Mouse (Mus musculus) ZHBTc4 (cell line): ENCODE results near the gene 4930470P17Rik.

Experiments used
- DNase-seq: peaks from one replicate; pipeline ENCODE4 v3.0.0-alpha.2; 2011; ENCODE audit warnings: low read depth, low spot score

Gene 4930470P17Rik

DNA sequence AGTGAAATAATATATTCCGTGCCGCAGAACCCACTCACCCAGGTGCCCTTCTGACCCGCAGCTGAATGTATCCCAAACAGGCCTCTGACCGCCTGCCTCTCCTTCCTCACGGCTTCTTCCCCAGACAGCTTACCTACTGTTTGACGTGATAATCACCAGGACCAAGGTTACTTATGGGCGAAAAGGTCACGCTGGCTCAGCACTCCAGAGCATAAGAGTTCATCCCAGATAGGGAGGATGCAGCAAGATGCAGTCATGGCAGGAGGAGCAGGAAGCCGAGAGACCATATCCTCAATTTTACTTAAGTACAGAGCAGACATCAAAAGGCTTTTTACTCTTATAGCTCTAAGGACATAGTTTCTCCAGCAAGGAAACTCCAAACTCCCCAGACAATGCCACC is at the start of gene 4930470P17Rik:
TSS of gene 4930470P17Rik (minus strand) at position 101 of the 400 bp plus-strand sequence.
- DNase-seq: peak; percentile 21

DNA sequence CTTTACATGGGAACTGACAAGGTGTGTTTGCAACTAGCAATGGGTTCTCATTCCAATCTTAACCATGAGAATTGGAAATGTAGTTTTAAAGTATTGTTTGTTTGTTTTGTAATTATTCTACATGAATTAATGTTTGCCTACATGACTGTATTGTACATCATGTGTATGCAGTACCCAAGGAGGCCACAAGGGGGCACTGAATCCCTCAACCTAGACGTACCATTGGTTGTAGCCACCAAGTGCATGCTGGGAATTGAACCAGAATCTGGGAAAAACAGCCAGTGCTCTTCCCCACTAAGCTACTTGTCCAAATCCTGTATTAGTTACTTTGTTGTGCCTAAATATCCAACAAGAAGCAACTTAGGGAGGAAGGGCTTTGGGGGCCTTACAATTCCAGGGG is 49.7 kb upstream of the 4930470P17Rik start:
- DNase-seq: peak; percentile 63

DNA sequence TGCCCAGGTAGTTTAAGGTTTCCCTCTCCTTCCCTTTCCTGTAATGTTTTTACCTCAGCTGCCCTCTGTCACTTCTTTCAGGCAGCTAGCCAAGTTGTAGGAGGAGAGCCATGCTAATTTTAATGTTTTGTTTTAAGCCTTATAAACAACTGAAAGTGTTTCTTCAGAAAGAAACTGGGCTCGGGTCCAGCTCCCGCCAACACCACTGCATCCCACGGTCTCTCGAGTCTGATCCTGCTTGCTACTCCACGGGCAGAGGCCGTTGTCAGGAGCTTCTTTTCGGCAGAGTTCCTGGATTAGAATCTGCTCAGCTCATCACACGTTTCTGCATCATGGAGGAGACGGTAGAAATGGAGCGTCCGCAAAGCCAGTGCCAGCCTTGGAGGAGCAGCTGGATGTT is 46.7 kb upstream of the 4930470P17Rik start:
- no peak for DNase-seq

DNA sequence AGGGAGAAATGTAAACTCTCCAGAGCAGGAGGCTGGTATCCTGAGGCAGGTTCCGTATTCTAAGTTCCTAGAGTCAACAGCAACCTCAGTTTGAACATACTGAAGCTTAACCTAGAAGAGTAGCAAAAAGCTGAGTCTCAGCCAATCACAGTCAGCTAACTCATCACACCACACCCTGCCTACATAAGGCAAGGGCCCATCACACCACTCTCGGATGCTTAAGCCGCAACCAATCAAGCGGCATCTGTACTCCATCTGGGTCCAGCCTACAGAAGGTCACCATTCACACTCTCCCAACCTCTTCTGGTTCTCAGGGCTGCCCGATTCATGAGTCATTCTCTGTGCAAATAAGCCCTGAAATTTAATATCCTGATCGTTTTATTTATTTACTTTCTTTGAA is 44.4 kb upstream of the 4930470P17Rik start:
- no peak for DNase-seq

DNA sequence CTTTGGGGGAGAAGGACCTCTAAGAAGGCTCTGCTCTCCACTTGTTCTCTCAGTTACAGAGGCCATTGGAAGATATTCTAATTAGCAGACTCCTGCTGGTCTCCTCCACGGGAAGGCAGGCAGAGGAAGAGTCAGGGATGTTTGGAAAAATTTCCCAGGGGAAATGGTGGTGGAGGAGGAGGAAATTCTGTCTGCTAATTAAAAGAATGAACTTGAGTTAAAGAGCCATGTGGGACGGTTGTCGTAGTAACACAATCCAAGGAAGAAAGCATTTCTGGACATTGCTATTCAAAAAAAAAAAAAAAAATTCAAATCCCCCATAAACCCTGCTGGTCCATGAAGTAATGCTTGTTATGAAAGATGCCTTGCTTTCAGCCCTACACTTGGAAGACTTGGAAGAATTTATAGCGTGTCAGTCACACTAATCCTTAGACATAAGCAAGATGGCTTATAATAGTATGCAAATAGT is 40.6 kb upstream of the 4930470P17Rik start:
- no peak for DNase-seq

DNA sequence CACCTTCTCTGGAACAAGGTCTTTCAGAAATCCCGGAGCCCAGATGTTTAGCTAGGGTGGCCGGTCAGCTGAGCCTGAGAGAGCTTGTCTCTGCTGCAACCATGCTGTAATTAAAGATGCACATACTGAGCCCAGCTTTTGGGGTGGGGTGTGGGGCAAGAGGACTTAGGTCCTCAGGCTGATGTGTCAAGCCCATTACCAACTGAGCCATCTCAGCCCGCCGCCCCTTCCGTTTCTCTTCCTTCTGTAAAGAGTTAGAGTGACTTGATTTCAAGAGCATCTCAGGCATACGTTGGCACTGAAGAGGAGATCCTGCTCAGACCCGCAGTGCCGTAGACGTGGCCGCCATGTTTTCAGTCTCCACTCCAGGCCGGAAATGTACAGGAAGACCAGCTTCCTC is 38.5 kb upstream of the 4930470P17Rik start:
- DNase-seq: peak; percentile 31

DNA sequence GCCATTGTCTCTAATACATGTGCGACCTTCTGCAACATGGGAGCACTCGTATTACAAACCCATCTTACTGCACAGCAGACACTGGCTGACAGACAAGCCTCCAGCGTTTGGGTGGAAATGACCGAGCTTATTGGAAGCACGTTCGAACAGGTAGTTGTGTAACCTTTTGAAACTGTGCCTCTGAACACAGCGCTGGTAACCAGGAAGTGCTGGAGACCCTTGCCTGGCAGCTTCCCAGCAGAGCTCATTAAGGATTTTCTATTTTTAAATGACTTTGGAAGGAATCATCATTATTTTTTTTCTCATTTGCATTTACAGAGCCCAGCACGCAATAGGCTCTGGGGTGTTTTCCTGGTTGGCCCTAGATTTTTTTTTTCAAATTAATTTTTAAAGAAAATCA is 36.9 kb upstream of the 4930470P17Rik start:
- DNase-seq: no peak

DNA sequence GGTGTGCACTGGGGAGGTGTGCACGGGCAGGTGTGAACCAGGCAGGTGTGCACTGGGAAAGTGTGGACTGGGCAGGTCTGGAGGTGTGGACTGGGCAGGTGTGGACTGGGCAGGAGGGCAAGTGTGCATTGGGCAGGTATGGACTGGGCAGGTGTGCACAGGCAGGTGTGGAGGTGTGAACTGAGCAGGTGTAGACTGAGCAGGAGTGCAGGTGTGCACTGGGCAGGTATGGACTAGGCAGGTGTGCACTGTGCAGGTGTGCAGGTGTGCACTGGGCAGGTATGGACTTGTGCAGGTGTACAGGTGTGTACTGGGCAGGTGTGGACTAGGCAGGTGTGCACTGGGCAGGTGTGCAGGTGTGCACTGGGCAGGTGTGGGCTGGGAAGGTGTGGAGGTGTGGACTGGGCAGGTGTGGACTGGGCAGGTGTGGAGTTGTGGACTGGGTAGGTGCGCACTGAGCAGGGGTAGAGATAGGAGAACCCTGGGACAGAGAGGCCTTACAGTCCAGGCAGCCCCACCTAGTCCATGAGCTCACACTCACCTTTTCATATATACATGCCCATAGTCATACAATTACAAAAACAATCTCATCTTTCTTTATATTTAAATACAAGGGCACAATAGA is 31.3 kb upstream of the 4930470P17Rik start:
- no peak for DNase-seq

DNA sequence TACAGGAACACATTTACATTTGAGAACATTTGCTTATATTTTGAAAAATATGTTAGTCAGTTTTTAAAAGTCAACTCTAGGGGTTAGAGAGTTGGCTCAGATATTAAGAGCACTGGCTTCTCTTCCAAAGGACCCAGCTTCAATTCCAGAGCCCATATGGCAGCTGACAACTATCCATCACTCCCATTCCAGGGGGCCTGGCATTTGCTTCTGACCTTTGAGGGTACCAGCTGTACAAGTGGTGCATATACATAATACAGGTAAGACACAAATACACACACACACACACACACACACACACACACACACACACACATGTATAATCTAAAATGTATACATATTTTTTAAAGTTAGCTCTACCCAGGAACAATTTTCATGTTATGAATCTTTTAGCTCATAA is 30.6 kb upstream of the 4930470P17Rik start:
- DNase-seq: no peak

DNA sequence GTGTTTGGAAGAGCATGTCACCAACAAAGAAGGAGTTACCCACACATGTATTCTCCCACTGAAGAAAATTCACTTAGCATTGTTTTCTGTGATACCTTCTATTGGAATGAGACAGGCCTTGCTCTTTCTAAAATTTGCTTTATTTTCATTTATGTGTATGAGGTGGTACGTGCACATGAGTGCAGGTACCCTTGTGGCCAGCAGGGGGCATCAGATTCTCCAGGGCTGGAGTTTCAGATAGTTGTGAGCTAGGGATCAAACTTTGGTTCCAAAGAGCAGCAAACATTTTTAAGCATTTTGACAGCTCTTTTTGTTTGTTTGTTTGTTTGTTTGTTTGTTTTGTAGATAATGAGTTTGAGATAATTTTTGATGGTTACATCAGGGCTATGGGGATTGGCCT is 29.6 kb upstream of the 4930470P17Rik start:
- peak; percentile 36 for DNase-seq

DNA sequence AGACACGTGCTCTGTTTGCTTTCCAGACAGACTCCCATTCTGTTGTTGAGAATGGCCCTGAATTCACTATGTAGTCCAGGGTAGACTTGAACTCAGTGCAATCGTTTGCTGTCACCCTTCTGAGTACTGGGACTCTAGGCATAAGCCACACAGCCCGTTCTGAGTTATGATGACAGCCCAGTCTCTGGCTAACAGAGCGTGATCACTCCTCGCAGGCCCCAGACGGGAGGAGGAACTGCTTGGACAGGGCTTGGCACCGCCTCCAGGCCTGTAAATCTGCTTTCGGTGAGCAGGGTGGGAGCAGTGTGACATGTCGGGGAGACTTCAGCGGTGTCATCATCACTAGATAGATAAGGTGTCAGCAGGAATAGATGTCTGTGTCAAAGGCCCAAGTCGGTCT is 28.7 kb upstream of the 4930470P17Rik start:
- DNase-seq: no peak

DNA sequence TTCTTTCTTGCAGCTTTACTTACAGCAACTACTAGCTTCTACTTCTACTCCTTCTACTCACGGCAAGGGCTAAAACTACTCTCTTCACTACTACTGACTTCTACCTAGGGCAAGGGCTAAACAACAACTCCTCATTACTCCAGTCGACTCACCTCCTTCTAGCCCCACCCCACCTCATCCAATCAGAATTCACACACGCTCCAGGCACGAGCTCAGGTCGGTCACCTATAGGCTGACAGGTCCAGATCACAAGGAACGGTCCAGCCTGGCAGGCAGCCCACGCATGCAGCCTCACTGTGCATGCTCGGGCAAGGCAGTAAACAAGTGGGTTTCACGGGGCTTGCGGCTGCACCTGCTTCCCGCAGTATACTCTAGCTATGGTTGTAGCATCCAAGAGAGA is 26.2 kb upstream of the 4930470P17Rik start:
- DNase-seq: peak; percentile 85

DNA sequence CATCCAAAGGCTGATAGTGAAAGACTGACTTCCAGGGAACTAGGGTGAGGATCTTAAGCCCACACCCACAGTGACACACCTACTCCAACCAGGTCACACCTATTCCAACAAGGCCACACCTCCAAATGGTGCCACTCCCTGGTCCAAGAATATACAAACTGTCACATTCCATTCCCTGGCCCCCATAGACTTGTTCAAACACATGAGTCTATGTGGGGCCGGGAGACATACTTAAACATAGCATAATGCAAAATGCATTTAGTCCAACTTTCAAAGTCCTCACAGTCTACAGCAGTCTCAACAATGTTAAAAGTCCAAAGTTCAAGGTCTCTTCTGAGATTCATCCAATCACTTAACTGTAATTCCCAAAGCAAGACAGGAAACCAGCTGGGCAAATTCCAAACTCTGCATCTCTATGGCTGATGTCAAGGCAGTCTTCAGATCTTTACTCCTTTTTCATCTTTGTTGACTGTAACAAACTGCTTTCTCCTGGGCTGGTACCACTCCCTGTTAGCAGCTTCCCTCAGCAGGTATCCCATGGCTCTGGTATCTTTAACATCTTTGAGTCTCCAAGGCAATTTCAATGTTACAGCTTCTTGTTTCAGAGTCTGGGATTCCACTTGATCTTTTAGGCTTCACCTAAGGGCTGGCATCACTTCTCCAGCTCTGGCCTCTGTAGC is 22.5 kb upstream of the 4930470P17Rik start:
- DNase-seq: peak; percentile 67

DNA sequence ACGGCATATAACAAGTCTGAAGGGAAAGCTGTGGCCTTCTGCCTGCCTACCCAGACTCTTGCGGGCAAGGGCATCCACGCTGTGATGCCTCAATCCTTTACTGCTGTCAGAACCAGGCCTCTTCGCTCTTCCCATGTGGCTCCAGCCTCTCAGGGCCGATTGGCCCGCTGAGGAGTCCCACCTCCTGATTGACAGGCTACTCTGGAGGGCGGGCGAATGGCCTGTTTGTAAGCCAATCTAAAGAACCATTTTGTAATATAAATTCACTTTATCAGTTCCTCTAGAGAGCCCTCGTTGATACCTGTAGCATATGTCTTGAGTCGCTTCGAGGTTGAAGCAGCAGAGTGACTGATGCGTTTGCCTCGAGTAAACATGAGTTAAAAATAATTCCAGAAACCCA is 21.2 kb upstream of the 4930470P17Rik start:
- DNase-seq: peak; percentile 65

DNA sequence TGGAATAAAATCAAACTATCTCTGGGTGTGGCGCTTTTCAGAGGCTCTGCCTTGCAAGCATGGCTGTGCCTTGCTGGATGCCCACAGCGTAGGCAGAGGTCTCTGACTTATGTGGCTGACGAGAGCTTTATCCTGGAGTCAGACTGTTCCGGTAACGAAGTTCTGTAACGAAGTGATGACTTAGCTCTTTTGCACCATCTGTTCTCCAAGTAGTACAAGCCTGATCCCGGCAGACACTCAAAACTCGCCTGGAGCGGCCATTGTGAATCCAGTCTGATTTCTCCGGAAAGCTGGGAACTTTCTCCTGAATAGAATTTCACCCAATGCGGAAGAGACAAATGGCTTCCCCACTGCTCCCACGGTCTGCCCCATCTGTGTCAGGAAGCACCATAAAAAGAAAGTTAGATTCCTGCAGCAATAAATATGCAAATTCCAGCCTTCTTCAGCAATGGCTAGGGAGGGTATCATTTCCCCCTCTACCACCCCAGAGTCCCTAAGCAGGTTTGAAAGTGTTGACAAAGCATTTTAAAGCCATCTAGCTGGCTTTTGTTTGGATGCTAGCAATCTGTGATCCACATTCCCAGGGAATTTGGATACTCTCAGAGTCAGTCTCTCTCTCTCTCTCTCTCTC is 17.2 kb upstream of the 4930470P17Rik start:
- DNase-seq: no peak

DNA sequence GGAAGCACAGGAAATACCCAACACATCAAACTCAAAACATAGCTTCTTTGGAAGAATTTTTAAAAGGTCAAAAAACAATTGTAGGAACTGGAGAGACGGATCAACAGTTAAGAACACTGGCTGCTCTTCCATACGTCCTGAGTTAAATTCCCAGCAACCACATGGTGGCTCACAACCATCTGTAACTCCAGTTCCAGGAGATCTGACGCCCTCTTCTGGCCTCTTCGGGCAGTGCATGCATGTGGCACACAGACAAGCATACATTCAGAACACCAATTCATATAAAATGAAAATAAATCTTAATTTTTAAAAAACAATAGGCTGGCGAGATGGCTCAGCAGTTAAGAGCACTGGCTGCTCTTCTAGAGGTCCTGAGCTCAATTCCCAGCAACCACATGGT is 10.0 kb upstream of the 4930470P17Rik start:
- peak; percentile 44 for DNase-seq

DNA sequence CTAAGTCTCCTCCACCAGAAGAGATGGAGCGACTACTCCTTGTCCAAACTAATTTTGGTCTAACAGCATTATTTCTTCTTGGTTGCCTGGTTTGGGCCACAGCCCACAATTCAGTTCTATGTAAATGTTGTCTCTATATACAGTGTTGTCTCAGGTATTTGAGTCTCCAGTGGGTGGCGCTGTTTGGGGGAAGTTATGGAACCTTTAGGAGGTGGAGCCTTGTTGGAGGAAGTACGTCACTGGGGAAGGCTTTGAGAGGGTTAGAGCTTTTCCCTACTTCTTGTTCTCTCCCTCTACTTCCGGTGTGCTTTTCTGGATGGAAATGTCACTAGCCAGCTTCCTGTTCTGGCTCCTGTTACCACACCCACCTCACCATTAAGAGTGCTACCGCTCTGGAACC is 646 bp downstream of the 4930470P17Rik start:
- DNase-seq: peak; percentile 96

DNA sequence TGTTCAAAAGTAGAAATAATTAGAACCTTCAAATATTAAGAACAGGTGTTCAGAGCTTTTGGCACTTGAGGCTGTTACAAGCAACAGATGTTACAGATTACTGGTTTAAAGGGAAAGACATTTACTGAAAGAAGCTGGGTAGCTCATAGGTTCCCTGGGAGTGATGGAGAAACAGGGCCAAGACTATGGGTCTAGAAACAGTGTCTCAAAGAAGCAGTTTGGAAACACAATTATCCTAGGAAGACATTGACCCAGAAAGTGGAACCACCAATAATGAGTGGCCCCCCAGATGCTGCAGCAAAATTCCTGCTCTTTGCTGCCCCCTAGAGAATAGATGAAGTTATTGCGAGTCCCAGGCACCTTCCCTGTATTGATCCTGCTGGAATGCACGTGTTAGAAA is 4.2 kb downstream of the 4930470P17Rik start:
- peak; percentile 48 for DNase-seq

DNA sequence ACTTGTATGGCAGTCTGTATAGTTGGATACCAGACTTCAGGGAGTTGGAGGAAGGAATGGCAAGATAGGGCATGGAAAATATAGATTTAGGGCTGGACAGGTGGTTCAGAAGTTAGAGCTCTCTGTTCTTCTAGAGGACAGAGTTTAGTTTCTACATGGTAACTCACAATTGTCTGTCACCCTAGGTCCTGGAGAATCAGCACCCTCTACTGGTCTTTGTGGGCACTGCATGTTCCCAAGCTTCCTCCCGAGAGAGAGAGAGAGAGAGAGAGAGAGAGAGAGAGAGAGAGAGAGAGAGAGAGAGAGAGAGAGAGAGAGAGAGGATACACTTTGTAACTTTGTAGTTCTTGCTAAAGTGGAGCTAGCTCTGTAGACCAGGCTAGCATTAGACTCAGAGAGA is 5.1 kb downstream of the 4930470P17Rik start:
- peak; percentile 82 for DNase-seq

DNA sequence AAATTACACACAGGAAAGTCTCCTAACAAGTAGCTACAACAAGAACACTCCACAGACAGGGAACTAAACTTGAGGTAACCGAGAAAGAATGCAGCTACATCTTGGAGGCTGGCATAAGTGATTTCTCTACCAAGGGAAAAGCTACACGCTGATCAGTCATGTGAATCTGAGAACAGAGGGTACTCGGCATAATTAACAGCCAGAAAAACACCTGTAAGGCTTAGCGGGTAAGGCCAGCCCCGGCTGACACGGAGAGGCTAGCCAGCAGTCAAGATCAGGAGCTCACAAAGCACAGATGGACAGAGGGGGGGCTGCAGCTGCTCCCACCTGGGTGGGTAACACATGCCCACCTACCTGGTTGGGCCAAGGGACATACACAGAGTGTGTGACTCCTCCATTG is 9.7 kb downstream of the 4930470P17Rik start:
- no peak for DNase-seq

DNA sequence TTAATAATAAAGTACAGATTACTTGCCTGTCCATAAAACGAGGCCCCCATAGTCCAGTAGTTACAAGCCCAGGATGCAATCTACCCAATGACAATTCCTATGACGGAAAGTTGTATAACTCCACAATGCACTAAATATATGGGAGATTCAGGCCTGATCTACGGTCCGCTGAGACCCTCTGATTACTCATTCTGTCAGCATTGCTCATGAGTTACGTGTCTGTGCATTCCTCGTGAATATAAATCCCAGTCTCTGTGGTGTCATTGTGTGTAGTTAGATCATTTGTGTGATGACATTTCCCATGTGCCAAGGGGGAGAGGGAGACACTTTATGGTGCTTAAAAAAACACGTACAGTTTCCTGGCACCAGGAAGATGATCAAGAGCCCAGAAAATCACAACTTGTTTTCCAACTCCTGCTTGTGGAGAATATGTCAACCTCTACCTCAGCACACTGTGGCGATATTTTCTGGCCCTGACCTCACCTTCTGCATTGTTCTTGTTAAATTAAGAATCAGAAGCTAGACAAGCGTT is 13.4 kb downstream of the 4930470P17Rik start:
- DNase-seq: no peak

DNA sequence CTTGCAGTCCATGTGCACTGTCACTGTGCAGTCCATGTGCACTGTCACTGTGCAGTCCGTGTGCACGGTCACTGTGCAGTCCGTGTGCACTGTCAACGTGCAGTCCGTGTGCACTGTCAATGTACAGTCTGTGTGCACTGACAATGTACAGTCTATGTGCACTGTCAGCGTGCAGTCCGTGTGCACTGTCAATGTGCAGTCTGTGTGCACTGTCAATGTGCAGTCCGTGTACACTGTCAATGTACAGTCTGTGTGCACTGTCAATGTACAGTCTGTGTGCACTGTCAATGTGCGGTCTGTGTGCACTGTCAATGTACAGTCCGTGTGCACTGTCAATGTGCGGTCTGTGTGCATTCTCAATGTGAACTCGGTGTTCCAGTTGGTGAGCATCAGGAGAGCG is 17.1 kb downstream of the 4930470P17Rik start:
- DNase-seq: no peak

DNA sequence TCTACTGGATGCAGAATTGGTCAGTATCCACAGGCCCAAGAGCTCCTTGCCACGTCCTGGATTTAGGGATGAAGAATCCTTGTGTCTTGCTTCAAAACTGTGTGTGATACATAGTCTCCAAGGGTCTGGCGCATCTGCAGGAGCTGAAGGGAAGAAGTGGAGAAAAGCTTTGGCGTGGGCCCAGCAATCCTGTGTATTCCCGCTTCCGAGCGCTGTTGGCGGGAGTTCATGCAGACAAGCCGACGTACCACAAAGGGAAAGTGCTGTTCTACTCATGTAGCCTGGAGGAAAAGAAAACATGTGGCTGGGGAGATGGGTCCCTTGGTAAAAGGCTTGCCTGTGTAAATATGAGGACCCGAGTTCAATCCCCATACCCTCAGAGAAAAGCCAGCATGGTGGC is 22.3 kb downstream of the 4930470P17Rik start:
- no peak for DNase-seq
